Mouse (Mus musculus) heart, embryonic 15.5 days (tissue): Measurements from ENCODE around the gene Stk16. TPM values are rescaled to one million over a fixed set of nuclear protein-coding genes. Genes with fewer than 3 reads are reported as not detected.

ENCODE experiments used
- ATAC-seq: fragments of 200-750 bp; cut with Nextera tagmentation; replicated peaks from 2 replicates; pipeline ENCODE4 v1.8.0; 2017; ENCODE audit warnings: low read depth, moderate TSS enrichment; ENCODE audit not compliant: insufficient number of reproducible peaks, insufficient read depth, low FRiP score
- H3K27ac ChIP-seq: fragments of 300-500 bp; sonication (generic); 2 replicates; pipeline ENCODE4 v1.5.1; 2015; ENCODE audit warnings: mild to moderate bottlenecking, inconsistent platforms
- H3K27me3 ChIP-seq: fragments of 300-500 bp; sonication (generic); 2 replicates; pipeline ENCODE4 v1.6.1; 2015; ENCODE audit warnings: inconsistent platforms
- H3K36me3 ChIP-seq: fragments of 300-500 bp; sonication (generic); 2 replicates; pipeline ENCODE4 v1.6.1; 2015; ENCODE audit warnings: mild to moderate bottlenecking, inconsistent platforms
- H3K4me1 ChIP-seq: fragments of 300-500 bp; sonication (generic); replicated peaks from 2 replicates; pipeline ENCODE4 v1.6.1; 2015; ENCODE audit warnings: inconsistent platforms
- H3K4me2 ChIP-seq: fragments of 300-500 bp; sonication (generic); 2 replicates; pipeline ENCODE4 v1.6.1; 2015; ENCODE audit warnings: inconsistent platforms, mild to moderate bottlenecking, moderate library complexity
- H3K4me3 ChIP-seq: fragments of 300-500 bp; sonication (generic); 2 replicates; pipeline ENCODE4 v1.5.1; 2015; ENCODE audit warnings: mild to moderate bottlenecking, inconsistent platforms
- H3K9ac ChIP-seq: fragments of 300-500 bp; sonication (generic); 2 replicates; pipeline ENCODE4 v1.6.1; 2015; ENCODE audit warnings: mild to moderate bottlenecking, inconsistent platforms
- H3K9me3 ChIP-seq: fragments of 300-500 bp; sonication (generic); replicated peaks from 2 replicates; pipeline ENCODE4 v1.6.1; 2016; ENCODE audit warnings: inconsistent platforms
- WGBS: fragments of 180-500 bp; shearing (Covaris S2); methylation state at CpG from one replicate; pipeline ENCODE4 v1.1.7; 2015; ENCODE audit warnings: mixed read lengths; 5-methylcytosine and 5-hydroxymethylcytosine counted together
- polyA plus RNA-seq: library from polyadenylated mRNA; unstranded; fragments of >200 nt; fragmentation: Nextera tagmentation; extraction: Ambion mirVana; gene quantifications from 2 replicates; pipeline ENCODE4 v1.2.1, GENCODE M21; 2015

Stk16 gene
- 73.6 and 96.9 TPM in 2 replicates for polyA plus RNA-seq

DNA sequence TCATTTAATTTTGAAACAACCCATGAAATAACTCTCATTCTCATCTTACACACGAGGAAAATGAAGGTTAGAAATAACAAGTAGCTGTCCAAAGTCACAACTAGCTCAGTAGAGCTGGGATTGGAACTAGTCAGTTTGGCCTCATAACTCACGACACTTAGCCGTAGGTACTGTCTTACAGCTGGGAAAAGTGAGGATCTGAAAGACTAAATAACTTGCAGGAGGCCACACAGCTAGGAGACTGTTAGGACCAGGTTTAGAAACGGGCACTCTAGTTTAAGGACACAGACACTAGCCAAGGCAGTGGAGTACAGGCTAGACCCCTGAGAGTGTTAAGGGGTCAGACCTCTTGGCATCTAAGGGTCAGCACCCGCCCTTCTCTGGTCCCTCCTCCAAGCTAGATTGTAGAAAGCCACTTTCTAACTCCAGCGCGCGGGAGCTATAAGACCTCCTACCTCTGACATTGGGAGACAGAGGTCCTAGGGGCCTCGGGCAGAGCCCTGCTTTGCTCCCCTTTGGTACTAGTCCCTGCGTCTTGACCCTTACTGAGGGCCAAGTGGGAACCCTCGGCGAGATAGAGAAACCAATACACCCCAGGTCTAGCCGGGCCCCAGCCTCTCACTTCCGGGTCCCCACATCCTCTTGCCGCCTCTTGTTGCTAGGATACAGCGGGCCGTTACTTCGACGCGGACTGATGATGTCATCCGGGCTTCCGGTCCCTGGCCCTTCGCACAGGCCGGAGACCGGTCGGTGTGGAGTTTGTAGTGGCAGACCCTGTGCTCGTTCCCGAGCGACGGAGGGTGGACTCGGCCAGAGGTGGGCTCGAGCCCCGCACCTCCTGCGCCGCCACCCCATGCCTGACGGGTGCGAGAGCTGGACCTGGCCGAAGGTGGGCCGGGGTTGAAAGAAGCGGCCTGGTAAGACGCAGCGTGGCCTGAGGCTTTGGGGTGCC lies at the start of gene Stk16, which contains the start of gene Glb1l:
TSS of gene Stk16 (plus strand) at position 703 of the 952 bp plus-strand sequence.
TSS of gene Glb1l (minus strand) at position 678 of the 952 bp plus-strand sequence.
- peak; percentile 93 for ATAC-seq
- H3K36me3 ChIP-seq, result peaks cover 22% of the 10 kb centered on the region
- peak within 1 kb of the TSS; percentile 93 for H3K9ac ChIP-seq
- H3K27me3 ChIP-seq, result peaks cover 8% of the 10 kb centered on the region; the same call in 1 of the 2 replicates
- H3K4me2 ChIP-seq, result peak within 1 kb of the TSS; percentile 80
- no peaks in the 10 kb centered on the region for H3K9me3 ChIP-seq
- peak within 1 kb of the TSS; percentile 91 for H3K4me3 ChIP-seq
- peak within 1 kb of the TSS; percentile 62 for H3K27ac ChIP-seq
- peaks cover 38% of the 10 kb centered on the region for H3K4me1 ChIP-seq
- 6% methylated on average over 42 of the region's 42 CpGs for WGBS

- no peaks in the 10 kb centered on the region for H3K27me3 ChIP-seq
- peaks cover 9% of the 10 kb centered on the region for H3K4me1 ChIP-seq
- no peaks in the 10 kb centered on the region for H3K9me3 ChIP-seq
- H3K36me3 ChIP-seq, result peaks cover 29% of the 10 kb centered on the region
- peak overlapping the region; percentile 94 for H3K27ac ChIP-seq
- peak; percentile 12 for ATAC-seq
- H3K9ac ChIP-seq, result peak overlapping the region; percentile 79
- H3K4me2 ChIP-seq, result peak overlapping the region; percentile 76
- peak overlapping the region; percentile 97 for H3K4me3 ChIP-seq
- 12% methylated on average over 7 of the region's 7 CpGs for WGBS
Measured at GRCm38 (mm10) chr1:75168093-75168471, 42.6 kb upstream of the Stk16 start.

GRCm38 (mm10) chr1:75168472-75169464 lies 41.9 kb upstream of the Stk16 start, which contains the start of gene Zfand2b:
Gene Zfand2b (plus strand): TSS chr1:75168646.
- Histone ChIP-seq H3K9ac (peak within 1 kb of the TSS; percentile 79), H3K36me3 (peaks cover 34% of the 10 kb centered on the region), H3K4me1 (peaks cover 9% of the 10 kb centered on the region), H3K27me3 (no peaks in the 10 kb centered on the region), H3K4me3 (peak within 1 kb of the TSS; percentile 97), H3K9me3 (no peaks in the 10 kb centered on the region), H3K27ac (peak within 1 kb of the TSS; percentile 94), H3K4me2 (peak within 1 kb of the TSS; percentile 76)
- WGBS, result 1% methylated on average over 58 of the region's 59 CpGs
- peak; percentile 99 for ATAC-seq

DNA sequence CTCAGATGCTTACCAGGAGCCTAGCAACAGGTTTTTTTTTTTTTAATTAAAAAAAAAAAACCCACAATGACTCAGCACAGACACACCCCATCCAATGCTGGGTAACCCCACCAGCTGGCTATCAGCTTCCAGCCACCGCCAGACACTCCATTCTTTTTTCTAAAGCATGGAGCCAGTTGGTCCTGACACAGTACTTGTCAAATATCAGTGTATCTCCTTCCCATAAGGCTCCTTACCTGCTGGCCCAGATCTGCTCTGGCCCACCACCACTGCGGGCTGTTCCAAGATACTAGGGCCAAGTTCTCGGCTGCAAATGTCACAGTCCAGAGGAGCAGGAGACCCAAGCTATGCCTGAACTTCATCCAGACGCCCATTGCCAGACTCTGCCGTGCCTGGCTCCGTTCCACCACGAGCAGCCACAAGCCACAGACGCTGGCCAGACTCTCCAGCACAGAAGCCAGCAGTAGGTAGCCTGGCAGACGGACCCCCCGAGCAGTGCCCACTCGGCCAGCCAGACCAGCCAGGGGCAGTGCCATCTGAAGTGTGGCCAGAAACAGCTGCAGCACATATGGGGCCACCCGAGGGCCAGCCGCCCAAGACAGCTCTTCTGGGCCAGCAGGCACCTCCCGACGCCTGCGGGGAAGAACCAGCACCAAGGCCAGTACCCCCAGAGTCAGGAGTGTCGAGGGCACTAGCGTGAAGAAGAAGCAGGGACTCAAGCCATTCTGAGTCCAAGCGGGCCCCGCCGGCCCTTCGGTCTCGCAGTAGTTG lies 31.1 kb upstream of the Stk16 start:
- Histone ChIP-seq H3K4me3 (peak overlapping the region; percentile 76), H3K9me3 (no peaks in the 10 kb centered on the region), H3K27ac (peak overlapping the region; percentile 38), H3K36me3 (peaks cover 36% of the 10 kb centered on the region), H3K27me3 (no peaks in the 10 kb centered on the region), H3K4me2 (peak overlapping the region; percentile 99), H3K4me1 (peaks cover 14% of the 10 kb centered on the region), H3K9ac (peak overlapping the region; percentile 60)
- ATAC-seq, result peak; percentile 37
- 6% methylated on average over 23 of the region's 23 CpGs for WGBS

- H3K27ac ChIP-seq, result peak within 1 kb of the TSS; percentile 38
- ATAC-seq, result peak; percentile 86
- WGBS, result under 1% methylated on average over 31 of the region's 31 CpGs
- H3K36me3 ChIP-seq, result peaks cover 42% of the 10 kb centered on the region
- H3K4me1 ChIP-seq, result peaks cover 14% of the 10 kb centered on the region
- H3K9ac ChIP-seq, result peak within 1 kb of the TSS; percentile 60
- no peaks in the 10 kb centered on the region for H3K9me3 ChIP-seq
- no peaks in the 10 kb centered on the region for H3K27me3 ChIP-seq
- H3K4me2 ChIP-seq, result peak within 1 kb of the TSS; percentile 99
- peak within 1 kb of the TSS; percentile 76 for H3K4me3 ChIP-seq
Measured at GRCm38 (mm10) chr1:75180105-75180590, 30.5 kb upstream of the Stk16 start, which contains the start of gene Abcb6. Gene Abcb6 (minus strand): TSS chr1:75180392.

DNA sequence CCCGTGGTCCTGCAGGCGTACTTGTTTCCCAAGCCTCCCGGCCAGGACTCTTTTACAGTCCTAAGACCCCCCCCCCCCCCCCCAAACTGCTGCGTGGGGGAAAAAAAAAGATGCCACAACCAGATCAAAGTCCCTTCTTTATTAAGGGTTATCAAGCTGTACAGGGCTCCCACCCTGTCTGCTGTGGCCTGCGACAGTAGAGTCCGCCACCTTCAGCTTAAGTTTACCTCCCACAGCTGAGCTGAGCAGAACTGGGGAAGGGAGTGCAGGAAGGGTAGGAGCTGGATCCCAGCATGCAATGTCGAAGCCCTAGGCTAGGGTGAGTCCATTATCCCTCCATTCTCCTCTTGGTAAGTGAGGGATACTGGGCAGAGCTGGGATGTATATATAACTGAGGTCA lies 29.9 kb upstream of the Stk16 start:
- H3K9ac ChIP-seq, result no peak overlapping the region
- H3K9me3 ChIP-seq, result no peaks in the 10 kb centered on the region
- peaks cover 43% of the 10 kb centered on the region for H3K36me3 ChIP-seq
- no peaks in the 10 kb centered on the region for H3K27me3 ChIP-seq
- no peak for ATAC-seq
- 34% methylated on average over 7 of the region's 7 CpGs for WGBS
- H3K27ac ChIP-seq, result no peak overlapping the region
- peaks cover 14% of the 10 kb centered on the region for H3K4me1 ChIP-seq
- peak overlapping the region; percentile 99 for H3K4me2 ChIP-seq
- peak overlapping the region; percentile 76; the same call in 1 of the 2 replicates for H3K4me3 ChIP-seq

- Histone ChIP-seq H3K4me1 (peaks cover 14% of the 10 kb centered on the region), H3K9ac (no peak overlapping the region), H3K27ac (no peak overlapping the region), H3K9me3 (no peaks in the 10 kb centered on the region), H3K27me3 (no peaks in the 10 kb centered on the region), H3K36me3 (peaks cover 48% of the 10 kb centered on the region), H3K4me2 (no peak overlapping the region), H3K4me3 (no peak overlapping the region)
- ATAC-seq, result no peak
- 79% methylated on average over 4 of the region's 4 CpGs for WGBS
Measured at GRCm38 (mm10) chr1:75181377-75181870, 29.2 kb upstream of the Stk16 start.

GRCm38 (mm10) chr1:75182160-75182559 lies 28.5 kb upstream of the Stk16 start:
- Histone ChIP-seq H3K27ac (no peak overlapping the region), H3K9me3 (no peaks in the 10 kb centered on the region), H3K4me3 (no peak overlapping the region), H3K27me3 (no peaks in the 10 kb centered on the region), H3K4me2 (no peak overlapping the region), H3K36me3 (peaks cover 50% of the 10 kb centered on the region), H3K9ac (no peak overlapping the region), H3K4me1 (peaks cover 14% of the 10 kb centered on the region)
- WGBS, result 64% methylated on average over 4 of the region's 4 CpGs
- no peak for ATAC-seq

DNA sequence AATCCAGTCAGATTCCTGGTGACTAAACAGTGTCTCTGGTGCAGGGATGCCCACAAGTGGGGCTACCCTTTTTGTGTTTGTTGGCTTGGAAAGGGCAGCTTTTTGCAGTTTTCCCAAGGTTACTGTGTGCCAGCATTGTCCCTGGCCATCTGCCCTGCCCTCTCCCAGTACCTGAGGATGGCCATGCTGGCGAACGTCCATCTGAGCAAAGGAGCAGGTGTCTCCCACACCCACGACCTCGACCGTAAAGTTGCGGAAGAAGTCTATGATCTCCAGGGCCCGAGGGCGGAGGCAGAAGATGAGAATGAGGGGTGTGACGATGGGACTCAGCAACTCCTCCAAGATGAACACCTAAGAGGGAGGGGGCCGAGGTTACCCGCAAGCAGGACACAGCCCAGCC lies 25.1 kb upstream of the Stk16 start:
- no peak overlapping the region for H3K27ac ChIP-seq
- no peak for ATAC-seq
- 89% methylated on average over 11 of the region's 11 CpGs for WGBS
- H3K27me3 ChIP-seq, result no peaks in the 10 kb centered on the region
- H3K4me3 ChIP-seq, result no peak overlapping the region
- H3K4me1 ChIP-seq, result peaks cover 8% of the 10 kb centered on the region
- no peak overlapping the region for H3K9ac ChIP-seq
- no peak overlapping the region for H3K4me2 ChIP-seq
- H3K36me3 ChIP-seq, result peaks cover 57% of the 10 kb centered on the region
- no peaks in the 10 kb centered on the region for H3K9me3 ChIP-seq

GRCm38 (mm10) chr1:75187126-75187525 lies 23.5 kb upstream of the Stk16 start:
- Histone ChIP-seq H3K9me3 (no peaks in the 10 kb centered on the region), H3K36me3 (peaks cover 50% of the 10 kb centered on the region), H3K4me1 (peaks cover 13% of the 10 kb centered on the region), H3K27ac (no peak overlapping the region), H3K4me3 (no peak overlapping the region), H3K4me2 (no peak overlapping the region), H3K27me3 (no peaks in the 10 kb centered on the region), H3K9ac (no peak overlapping the region)
- ATAC-seq, result no peak
